Mouse (Mus musculus): Measurements from ENCODE around the gene Fmo5.

GRCm38 (mm10) chr3:97593089-97593488 is 35.5 kb upstream of the Fmo5 start:
- TF ChIP-seq CTCF (IDR thresholded peaks at IDR 0.05; ENCODE audit: borderline replicate concordance, insufficient read depth, low read depth, low read length): no peak
- no peak for TF ChIP-seq POLR2A (IDR thresholded peaks at IDR 0.05; ENCODE audit: borderline replicate concordance, insufficient read depth, low read length)

Data from cerebellum, adult 2 months (tissue).